Mouse (Mus musculus) heart, adult 11 months (tissue): ENCODE measurements around the gene Rnf114.

Experiments
- DNase-seq: peaks from one replicate; pipeline ENCODE4 v3.0.0; 2022

The Rnf114 gene

DNA sequence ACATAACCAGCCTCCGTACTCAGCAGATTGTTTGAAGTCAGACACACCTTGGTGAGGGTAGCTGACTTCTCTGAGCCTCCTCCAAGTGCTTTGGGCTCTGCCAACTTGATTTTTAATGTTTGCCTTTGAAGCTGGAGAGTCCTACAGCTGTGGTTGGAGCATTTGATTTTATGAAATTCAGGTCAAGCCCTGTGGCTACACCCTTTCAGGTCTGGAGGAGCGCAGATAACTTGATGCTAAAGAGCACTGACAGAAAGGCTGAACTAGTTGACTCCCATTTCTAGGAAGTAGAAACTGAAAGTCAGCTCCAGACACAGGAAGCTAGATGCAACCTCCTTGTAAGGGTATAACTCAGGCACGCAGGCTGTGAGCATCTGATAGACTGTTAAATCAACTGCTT is 12.7 kb downstream of the Rnf114 start:
- DNase-seq, result peak; percentile 91

DNA sequence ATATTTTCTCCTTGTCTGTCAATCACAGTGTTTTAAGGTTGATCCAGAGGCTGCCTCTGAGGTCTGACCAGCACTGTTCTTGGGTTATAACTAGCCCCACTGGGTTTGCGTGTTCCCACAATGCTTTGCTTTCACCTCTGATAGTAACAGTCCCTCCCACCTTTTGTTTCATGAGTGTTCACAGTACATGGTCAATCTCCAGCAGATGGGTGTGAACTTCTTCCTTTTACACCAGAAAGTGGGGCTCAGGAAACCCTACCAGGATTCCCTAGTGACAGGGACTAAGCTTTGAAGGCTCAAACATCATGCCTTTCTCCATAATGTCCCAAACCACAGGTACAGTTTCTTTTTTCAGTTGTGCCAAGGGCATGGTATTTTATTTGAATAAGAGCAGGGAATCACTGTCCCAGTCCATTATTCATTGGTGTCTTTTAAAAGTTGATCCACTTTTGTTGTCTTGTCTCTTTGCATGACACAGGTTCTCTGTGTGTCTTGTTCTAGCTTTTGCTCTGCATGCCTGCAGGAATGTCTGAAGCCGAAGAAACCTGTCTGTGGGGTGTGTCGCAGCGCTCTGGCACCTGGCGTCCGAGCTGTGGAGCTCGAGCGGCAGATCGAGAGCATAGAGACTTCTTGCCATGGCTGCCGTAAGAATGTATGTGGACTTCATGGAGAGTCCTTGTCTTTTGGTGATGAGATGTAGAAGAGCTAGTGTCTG is 14.3 kb downstream of the Rnf114 start:
- peak; percentile 87 for DNase-seq

DNA sequence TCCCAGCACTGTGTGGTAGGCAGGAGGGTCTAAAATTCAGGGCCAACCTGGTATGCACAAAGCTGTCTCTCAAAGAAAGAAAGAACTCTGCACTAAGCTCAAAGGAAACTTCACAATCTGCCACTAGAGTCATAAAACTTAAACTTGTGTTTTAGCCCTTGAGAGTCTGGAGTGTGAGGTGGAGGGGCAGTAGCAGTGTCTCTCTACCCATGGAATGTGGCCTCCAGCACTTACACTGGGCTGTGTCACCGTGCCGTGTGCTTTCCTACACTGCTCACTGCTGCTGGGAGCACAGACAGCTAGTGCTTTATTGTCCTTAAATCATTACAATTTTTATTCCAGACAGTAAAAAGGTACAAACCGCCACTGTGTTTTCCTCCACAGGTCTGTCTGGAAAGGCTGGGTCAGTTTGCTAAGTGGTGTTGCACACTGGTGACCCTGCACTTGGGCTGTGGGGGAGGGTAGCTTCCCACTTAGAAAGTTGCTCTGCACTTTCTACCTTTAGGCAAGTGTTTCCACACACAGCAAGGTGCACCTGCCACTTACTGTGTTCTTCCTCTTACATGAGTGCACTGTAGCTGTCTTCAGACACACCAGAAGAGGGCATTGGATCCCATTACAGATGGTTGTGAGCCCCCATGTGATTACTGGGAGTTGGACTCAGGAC is 15.4 kb downstream of the Rnf114 start:
- DNase-seq, result peak; percentile 77

DNA sequence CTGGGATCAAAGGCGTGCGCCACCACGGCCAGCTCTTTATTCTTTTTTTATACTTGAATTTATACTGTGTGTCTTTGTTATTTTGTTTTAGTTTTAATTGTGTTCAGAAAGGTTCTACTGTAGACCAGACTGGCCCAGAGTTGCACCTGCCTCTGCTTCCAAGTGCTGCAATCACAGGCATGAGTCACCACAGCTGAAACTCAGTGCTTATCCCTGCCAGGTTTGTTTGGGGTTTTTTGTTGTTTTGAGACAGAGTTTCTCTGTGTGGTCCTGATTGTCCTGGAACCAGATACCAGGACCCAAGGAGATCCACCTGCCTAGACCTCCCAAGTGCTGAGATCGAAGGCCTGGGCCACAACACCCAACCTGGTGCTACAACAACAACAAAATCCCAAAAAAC is 16.1 kb downstream of the Rnf114 start:
- DNase-seq, result peak; percentile 87

DNA sequence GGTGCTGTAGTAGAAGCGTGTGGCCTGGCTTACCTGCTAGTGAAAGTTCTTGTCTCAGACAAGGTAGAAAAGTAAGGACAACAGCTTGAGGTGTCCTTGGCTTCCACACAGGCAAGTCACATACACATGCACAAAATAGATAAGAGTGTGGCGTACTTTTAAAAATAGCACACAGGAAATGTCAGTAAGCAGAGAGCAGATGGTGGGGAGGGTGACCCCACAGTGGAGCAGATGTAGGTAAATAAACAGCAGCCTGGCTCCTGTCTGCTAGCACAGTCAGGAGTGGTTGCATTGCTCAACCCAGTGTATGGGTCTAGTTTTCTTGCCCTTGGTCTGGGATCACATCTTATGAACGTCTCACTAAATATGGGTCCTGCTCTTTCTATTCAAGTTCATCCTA is 18.0 kb downstream of the Rnf114 start:
- peak; percentile 94 for DNase-seq

DNA sequence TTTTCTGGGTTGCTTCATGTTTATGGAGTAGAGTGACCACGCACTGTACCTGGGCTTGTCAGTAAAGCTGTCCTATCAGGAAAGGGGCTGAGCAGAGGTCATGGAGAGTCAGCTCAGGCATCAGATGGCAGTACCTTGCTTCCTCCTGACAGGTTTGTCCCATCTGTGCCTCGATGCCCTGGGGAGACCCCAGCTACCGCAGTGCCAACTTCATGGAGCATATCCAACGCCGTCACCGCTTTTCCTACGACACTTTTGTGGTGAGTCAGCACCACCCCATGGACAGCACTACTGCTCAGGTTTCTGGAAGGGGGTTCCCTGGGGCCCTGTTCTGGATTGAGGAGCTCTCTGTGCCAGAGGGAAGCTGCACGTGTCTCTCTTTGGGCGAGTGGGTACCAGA is 19.9 kb downstream of the Rnf114 start:
- DNase-seq, result peak; percentile 89

DNA sequence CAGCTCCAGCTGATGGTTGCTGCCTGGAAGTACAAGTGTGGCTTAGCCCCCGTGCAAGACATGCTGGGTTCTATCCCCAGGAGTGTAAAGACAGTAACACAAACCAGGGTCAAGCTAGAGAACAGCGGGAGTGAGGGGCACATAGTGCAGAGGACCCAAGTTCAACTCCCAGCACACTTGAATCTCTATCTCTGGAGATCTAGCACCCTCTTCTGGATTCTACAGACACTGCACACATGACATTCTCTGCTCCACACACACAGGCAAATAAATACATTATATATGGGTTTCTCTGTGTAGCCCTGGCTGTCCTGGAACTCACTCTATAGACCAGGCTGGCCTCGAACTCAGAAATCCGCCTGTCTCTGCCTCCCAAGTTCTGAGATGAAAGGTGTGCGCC is 20.5 kb downstream of the Rnf114 start:
- peak; percentile 84 for DNase-seq

GRCm38 (mm10) chr2:167514641-167515040 is 22.2 kb downstream of the Rnf114 start:
- DNase-seq, result peak; percentile 93

GRCm38 (mm10) chr2:167515688-167516087 is 23.2 kb downstream of the Rnf114 start:
- peak; percentile 85 for DNase-seq

- peak; percentile 54 for DNase-seq
Observed at GRCm38 (mm10) chr2:167519606-167520252, 27.3 kb downstream of the Rnf114 start.

- DNase-seq, result peak; percentile 86
Observed at GRCm38 (mm10) chr2:167528278-167528677, 35.8 kb downstream of the Rnf114 start.

- DNase-seq, result peak; percentile 81
Observed at GRCm38 (mm10) chr2:167529935-167530513, 37.6 kb downstream of the Rnf114 start.

- peak; percentile 84 for DNase-seq
Observed at GRCm38 (mm10) chr2:167530536-167530935, 38.1 kb downstream of the Rnf114 start.

DNA sequence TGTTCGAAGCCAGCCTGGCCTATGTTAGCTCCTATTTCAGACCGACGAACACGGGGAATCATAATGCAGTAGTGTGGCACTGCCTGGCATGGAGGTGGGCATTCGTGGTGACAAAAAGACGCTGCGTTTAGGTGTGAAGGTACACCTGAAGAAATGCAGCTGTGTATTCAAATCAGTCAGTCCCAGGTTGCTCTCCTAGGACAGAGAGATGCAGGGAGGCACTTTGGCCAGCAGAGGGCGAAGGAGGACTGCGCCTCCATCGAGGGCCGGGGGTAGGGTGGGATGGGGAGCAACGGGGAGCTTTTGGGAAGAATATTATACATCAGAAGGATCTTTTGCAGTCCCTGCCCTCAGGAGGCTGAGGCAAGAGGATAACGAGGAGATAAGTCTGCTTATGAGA is 39.7 kb downstream of the Rnf114 start:
- peak; percentile 92 for DNase-seq

DNA sequence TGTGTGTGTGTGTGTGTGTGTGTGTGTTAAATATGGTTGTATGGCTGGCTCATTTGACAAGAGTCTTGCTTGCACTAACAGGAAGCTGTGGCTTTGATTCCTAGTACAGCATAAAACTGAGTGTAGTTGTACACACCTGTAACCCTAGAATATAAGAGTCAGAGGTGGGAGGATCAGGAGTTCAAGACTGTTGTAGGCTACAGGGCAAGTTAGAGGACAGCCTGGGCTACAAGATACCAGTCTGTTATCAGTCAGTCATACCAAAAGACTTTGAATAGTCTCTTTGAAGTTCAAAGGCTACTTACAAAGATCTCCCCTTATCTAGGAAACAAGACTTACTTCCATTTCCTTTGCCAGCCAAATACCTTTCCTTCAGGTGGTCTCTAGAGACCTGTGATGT is 41.4 kb downstream of the Rnf114 start:
- DNase-seq, result peak; percentile 13

DNA sequence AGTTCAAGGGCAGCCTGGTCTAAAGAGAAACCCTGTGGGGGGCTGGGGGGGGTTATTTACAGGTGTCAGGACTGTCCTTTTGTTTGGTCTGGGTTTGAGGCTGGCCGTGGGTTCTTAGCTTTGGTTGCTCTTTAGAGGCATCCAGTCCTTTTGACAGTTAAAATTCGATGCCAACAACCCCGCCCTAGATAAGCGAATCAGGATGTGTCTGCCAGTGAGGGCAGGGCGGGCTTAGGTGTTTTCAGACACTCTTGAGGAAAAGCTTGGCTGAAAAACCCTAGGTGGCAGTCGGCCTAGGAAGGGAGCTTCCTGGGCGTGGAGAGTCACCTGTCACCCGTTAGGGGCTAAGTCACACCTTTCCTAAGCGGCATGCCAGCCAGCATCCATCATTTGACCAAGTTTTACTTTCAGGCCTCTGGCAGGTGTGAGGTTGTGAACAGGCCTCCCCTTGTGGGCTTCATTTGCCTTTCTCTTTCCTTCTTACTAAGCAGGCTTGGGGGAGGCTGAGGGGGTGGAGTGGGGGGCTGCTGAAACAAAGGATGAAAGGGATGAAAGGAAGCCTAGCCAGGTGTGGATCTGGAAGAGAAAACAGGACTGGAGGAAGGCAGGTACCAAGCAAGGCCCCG is 44.0 kb downstream of the Rnf114 start:
- peak; percentile 88 for DNase-seq

DNA sequence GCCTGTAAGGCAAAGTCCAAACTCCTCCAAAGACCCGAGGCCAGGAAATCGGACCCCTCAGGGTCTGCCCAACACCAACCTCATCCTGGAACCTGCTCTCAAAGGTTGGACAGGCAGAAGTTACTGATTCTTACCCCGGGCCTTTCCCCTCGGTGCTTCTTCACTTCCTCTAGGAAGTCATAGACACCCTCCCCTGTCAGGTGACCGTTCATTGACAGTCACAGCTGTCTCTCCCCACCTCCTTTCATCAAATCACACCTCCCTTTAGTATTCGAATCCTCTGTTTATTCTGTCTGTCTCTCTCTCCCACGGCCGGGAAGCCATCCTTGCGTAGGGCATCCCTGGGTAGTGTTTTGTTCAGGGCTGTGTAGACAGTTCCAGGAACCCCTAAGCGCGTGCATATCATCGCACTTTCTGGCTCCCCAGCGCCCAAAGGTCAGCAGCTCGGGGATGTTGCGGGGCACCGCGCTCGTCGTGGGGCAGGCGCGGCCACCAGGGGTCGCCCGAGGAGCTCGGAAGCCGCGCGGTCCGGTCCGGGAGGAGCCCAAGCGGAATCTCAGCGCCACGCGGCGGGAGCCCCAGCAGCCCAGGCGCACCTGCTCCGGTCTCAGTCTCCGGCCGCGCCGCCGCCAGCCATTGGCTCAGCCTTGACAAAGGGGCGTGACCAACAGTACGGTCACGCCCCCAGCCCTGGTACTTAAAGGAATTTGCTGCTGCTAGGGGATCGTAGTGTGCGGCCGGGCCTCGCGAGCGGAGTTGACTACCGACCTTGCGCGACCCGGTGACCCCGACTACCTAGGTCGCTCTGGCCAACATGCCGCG is 45.2 kb downstream of the Rnf114 start, which contains the start of gene Snai1:
Gene Snai1, plus strand, starts transcription at position 720 of the 822 bp plus-strand sequence.
- DNase-seq, result peak; percentile 100

DNA sequence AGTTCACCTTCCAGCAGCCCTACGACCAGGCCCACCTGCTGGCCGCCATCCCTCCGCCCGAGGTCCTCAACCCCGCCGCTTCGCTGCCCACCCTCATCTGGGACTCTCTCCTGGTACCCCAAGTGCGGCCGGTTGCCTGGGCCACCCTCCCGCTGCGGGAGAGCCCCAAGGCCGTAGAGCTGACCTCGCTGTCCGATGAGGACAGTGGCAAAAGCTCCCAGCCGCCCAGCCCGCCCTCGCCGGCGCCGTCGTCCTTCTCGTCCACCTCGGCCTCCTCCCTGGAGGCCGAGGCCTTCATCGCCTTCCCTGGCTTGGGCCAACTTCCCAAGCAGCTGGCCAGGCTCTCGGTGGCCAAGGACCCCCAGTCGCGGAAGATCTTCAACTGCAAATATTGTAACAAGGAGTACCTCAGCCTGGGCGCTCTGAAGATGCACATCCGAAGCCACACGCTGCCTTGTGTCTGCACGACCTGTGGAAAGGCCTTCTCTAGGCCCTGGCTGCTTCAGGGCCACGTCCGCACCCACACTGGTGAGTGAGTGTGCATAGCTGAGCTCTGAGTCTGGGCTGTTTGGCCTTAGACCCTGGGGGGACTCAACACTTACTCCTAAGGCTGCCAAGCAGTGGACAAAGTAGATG is 46.3 kb downstream of the Rnf114 start:
- peak; percentile 95 for DNase-seq

- DNase-seq, result peak; percentile 90
Observed at GRCm38 (mm10) chr2:167539536-167540476, 47.4 kb downstream of the Rnf114 start.

DNA sequence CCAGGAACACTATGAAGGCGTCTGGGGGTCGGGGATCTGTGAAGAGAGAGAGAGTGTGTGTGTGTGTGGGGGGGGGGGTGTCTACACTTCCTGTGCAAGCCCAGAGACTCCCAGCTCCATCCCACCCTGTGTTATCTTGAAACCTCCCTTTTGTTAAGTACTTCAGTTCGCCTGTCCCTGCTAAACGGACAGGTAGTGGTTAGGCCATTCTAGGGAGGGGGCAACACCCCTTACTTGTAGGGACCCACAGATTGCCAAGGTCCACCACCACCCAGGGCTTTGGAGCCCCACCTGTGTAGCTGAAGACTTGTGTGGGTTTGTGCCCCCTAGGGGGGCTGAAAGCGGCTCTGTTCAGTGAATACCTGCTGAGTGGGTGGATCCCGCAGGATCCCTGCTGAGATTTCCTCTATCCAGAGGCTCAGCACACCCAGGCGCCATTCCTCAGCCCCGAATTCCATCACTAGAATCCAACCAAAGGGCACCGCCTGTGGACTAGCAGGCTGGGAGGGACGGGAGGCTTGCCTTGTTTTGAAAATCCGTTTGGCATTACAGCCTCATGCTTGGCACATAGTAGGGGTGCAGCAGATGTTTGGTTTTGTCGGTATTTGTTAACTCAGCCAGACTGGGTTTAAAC is 48.1 kb downstream of the Rnf114 start:
- peak; percentile 91 for DNase-seq
